Mouse (Mus musculus) embryonic facial prominence, embryonic 13.5 days (tissue): ENCODE data around the gene Acoxl. TPM values are rescaled to one million over a fixed set of nuclear protein-coding genes. Genes with fewer than 3 reads are reported as not detected.

Experiments used
- ATAC-seq: fragments of 200-750 bp; cut with Nextera tagmentation; 2 replicates; pipeline ENCODE4 v1.8.0; 2017; ENCODE audit warnings: low read depth; ENCODE audit not compliant: insufficient number of reproducible peaks, insufficient read depth, low FRiP score, low TSS enrichment
- H3K27ac ChIP-seq: fragments of 300-500 bp; sonication (generic); 2 replicates; pipeline ENCODE4 v1.5.1; 2015; ENCODE audit warnings: moderate library complexity, mild to moderate bottlenecking, inconsistent platforms
- H3K27me3 ChIP-seq: fragments of 300-500 bp; sonication (generic); 2 replicates; pipeline ENCODE4 v1.6.1; 2015; ENCODE audit warnings: mild to moderate bottlenecking, inconsistent platforms
- H3K36me3 ChIP-seq: fragments of 300-500 bp; sonication (generic); 2 replicates; pipeline ENCODE4 v1.6.1; 2015; ENCODE audit warnings: mild to moderate bottlenecking, inconsistent platforms
- H3K4me1 ChIP-seq: fragments of 300-500 bp; sonication (generic); 2 replicates; pipeline ENCODE4 v1.6.1; 2015; ENCODE audit warnings: inconsistent platforms
- H3K4me2 ChIP-seq: fragments of 300-500 bp; sonication (generic); 2 replicates; pipeline ENCODE4 v1.6.1; 2015; ENCODE audit warnings: moderate library complexity, mild to moderate bottlenecking, inconsistent platforms
- H3K4me3 ChIP-seq: fragments of 300-500 bp; sonication (generic); 2 replicates; pipeline ENCODE4 v1.5.1; 2015; ENCODE audit warnings: mild to moderate bottlenecking, inconsistent platforms
- H3K9ac ChIP-seq: fragments of 300-500 bp; sonication (generic); 2 replicates; pipeline ENCODE4 v1.6.1; 2015; ENCODE audit warnings: mild to moderate bottlenecking, inconsistent platforms
- H3K9me3 ChIP-seq: fragments of 300-500 bp; sonication (generic); 2 replicates; pipeline ENCODE4 v1.6.1; 2016; ENCODE audit warnings: inconsistent platforms
- WGBS: fragments of 180-500 bp; shearing (Covaris S2); methylation state at CpG from one replicate; pipeline ENCODE4 v1.1.7; 2015; ENCODE audit warnings: mixed read lengths; 5-methylcytosine and 5-hydroxymethylcytosine counted together
- polyA plus RNA-seq: library from polyadenylated mRNA; unstranded; fragments of >200 nt; fragmentation: Nextera tagmentation; extraction: Ambion mirVana; gene quantifications from 2 replicates; pipeline ENCODE4 v1.2.1, GENCODE M21; 2015

The Acoxl gene
- polyA plus RNA-seq, 1 experiment from 2014 or later, result not detected

- no peak overlapping the region for H3K4me3 ChIP-seq
- no peaks in the 10 kb centered on the region for H3K9me3 ChIP-seq
- peaks cover 55% of the 10 kb centered on the region for H3K36me3 ChIP-seq
- no peak overlapping the region for H3K9ac ChIP-seq
- ATAC-seq, result no peak
- H3K4me2 ChIP-seq, result no peak overlapping the region
- H3K27ac ChIP-seq, result no peak overlapping the region
- 79% methylated on average over 11 of the region's 11 CpGs for WGBS
- H3K4me1 ChIP-seq, result peaks cover 33% of the 10 kb centered on the region; the same call in 1 of the 2 replicates
- H3K27me3 ChIP-seq, result no peaks in the 10 kb centered on the region
These were observed 314.9 kb downstream of the Acoxl start for GRCm38 (mm10) chr2:128153551-128153910.

GRCm38 (mm10) chr2:128155412-128156066 lies 316.9 kb downstream of the Acoxl start:
- 92% methylated on average over 13 of the region's 13 CpGs for WGBS
- ATAC-seq, result no peak
- H3K36me3 ChIP-seq, result peaks cover 55% of the 10 kb centered on the region
- H3K9me3 ChIP-seq, result no peaks in the 10 kb centered on the region
- H3K27me3 ChIP-seq, result no peaks in the 10 kb centered on the region
- no peak overlapping the region for H3K9ac ChIP-seq
- H3K4me1 ChIP-seq, result peaks cover 44% of the 10 kb centered on the region; the same call in 1 of the 2 replicates
- H3K4me2 ChIP-seq, result no peak overlapping the region
- H3K27ac ChIP-seq, result no peak overlapping the region
- no peak overlapping the region for H3K4me3 ChIP-seq

DNA sequence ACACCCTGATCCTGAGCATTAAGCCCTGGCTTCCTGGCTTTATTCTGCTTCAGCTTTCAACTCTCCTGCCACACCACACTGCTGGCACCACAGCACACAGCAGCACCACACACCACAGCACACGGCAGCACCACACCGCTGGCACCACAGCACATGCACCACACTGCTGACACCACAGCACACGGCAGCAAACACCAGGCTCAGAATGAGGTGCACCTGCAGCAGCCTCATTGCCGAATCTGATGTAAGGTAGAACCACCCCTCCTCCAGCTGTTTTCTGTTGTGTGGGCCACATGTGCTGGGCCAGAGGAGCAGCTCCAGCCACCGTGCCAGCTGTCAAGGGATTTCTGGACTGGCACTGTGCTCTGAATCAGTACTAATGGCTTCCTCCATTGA lies 317.4 kb downstream of the Acoxl start:
- ATAC-seq, result no peak
- H3K4me3 ChIP-seq, result no peak overlapping the region
- H3K9me3 ChIP-seq, result no peaks in the 10 kb centered on the region
- no peak overlapping the region for H3K4me2 ChIP-seq
- peaks cover 51% of the 10 kb centered on the region for H3K36me3 ChIP-seq
- H3K27ac ChIP-seq, result no peak overlapping the region
- H3K27me3 ChIP-seq, result no peaks in the 10 kb centered on the region
- peaks cover 44% of the 10 kb centered on the region; the same call in 1 of the 2 replicates for H3K4me1 ChIP-seq
- WGBS, result 75% methylated on average over 5 of the region's 5 CpGs
- no peak overlapping the region for H3K9ac ChIP-seq

GRCm38 (mm10) chr2:128156557-128157412 lies 318.1 kb downstream of the Acoxl start:
- H3K9ac ChIP-seq, result no peak overlapping the region
- no peak for ATAC-seq
- peaks cover 39% of the 10 kb centered on the region; the same call in 1 of the 2 replicates for H3K4me1 ChIP-seq
- no peaks in the 10 kb centered on the region for H3K9me3 ChIP-seq
- H3K27me3 ChIP-seq, result no peaks in the 10 kb centered on the region
- H3K4me2 ChIP-seq, result no peak overlapping the region
- 82% methylated on average over 12 of the region's 12 CpGs for WGBS
- H3K27ac ChIP-seq, result no peak overlapping the region
- no peak overlapping the region for H3K4me3 ChIP-seq
- peaks cover 51% of the 10 kb centered on the region for H3K36me3 ChIP-seq

DNA sequence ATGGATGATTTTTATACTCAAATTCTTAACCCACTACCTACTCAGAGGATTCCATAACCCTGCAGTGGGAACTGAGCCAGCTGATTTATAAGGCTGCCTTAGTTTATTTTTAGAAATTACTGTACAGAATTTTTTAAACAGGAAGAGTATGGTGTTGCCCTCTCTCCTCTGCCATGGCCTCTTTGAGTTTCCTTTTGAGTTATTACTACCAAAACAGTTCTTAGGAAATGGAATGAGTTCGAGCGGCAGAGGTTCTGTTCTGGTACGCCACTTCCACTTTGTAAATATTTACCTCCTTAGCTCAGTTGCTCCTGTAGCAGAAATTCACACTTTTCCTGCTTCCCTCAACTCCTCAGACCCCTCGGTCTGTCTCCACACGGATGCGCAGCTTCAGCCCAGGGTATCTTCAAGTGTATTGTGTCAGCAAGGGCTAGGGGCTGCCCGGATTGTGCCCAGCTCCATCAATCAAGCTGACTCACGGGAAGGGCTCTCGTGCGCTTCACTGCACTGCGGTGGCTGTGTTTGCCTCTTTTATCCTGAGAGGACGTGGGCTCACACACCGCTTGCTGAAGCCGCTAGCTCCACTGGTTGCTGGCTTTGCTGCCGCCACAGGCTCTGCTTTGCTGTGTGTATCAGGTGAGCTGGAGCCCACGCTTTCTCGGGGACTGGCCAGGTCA lies 320.2 kb downstream of the Acoxl start:
- H3K4me1 ChIP-seq, result peaks cover 32% of the 10 kb centered on the region; the same call in 1 of the 2 replicates
- no peak for ATAC-seq
- no peak overlapping the region for H3K9ac ChIP-seq
- H3K4me2 ChIP-seq, result no peak overlapping the region
- H3K36me3 ChIP-seq, result peaks cover 44% of the 10 kb centered on the region
- H3K27me3 ChIP-seq, result no peaks in the 10 kb centered on the region
- H3K27ac ChIP-seq, result 0 out of 2 replicates have a peak overlapping the region, but pooled peaks have one; percentile 22
- 83% methylated on average over 17 of the region's 17 CpGs for WGBS
- H3K9me3 ChIP-seq, result no peaks in the 10 kb centered on the region
- H3K4me3 ChIP-seq, result no peak overlapping the region

DNA sequence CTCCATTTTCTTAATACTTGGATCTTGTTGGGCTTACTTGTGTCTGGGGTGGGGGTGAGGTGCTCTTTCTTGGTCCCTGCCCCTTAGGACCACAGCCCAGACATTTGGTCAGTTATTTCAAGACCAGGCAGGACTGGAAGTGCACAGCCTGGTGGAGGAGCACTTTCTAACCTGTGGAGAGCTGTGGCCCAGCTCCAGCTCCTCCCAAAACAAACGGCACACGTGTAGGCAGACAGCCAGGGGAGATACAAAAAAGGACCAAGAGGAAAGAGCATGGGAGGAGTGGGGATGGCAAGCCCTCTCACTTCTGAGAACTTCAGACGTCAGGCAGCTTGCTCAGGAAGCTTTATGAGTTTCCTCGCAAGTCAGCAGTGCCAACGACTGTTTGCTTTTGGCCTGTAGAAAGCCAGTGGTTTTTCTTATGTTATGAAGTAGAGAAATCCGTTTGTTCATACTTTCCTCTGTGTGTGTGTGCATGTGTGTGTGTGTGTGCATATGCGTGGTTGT lies 321.0 kb downstream of the Acoxl start:
- Histone ChIP-seq H3K9me3 (no peaks in the 10 kb centered on the region), H3K9ac (no peak overlapping the region), H3K36me3 (peaks cover 40% of the 10 kb centered on the region), H3K4me2 (no peak overlapping the region), H3K4me1 (peaks cover 32% of the 10 kb centered on the region; the same call in 1 of the 2 replicates), H3K27me3 (no peaks in the 10 kb centered on the region), H3K4me3 (no peak overlapping the region), H3K27ac (no peak overlapping the region)
- WGBS, result 78% methylated on average over 7 of the region's 7 CpGs
- no peak for ATAC-seq

DNA sequence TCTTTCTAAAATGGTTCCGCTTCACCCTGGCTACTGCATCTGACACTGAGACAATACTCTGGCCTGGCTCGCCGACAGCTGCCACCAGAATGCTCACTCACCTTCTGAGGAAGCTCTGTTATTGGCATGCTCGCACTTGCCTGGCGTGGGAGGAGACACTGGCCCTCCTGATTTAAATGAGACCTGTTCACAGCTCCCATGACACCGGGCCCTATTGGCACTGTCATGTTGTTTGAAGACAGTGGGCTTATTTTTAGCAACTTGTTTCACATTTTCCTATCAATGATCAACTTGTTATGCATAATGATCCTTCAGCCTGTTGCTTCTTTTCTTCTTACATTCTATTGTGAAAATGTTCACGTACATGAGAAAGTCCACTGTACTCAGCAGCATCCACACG lies 324.5 kb downstream of the Acoxl start:
- Histone ChIP-seq H3K27ac (no peak overlapping the region), H3K36me3 (peaks cover 28% of the 10 kb centered on the region), H3K9me3 (no peaks in the 10 kb centered on the region), H3K4me3 (no peak overlapping the region), H3K9ac (no peak overlapping the region), H3K4me1 (peaks cover 13% of the 10 kb centered on the region; the same call in 1 of the 2 replicates), H3K4me2 (no peak overlapping the region), H3K27me3 (no peaks in the 10 kb centered on the region)
- 81% methylated on average over 8 of the region's 8 CpGs for WGBS
- no peak for ATAC-seq

DNA sequence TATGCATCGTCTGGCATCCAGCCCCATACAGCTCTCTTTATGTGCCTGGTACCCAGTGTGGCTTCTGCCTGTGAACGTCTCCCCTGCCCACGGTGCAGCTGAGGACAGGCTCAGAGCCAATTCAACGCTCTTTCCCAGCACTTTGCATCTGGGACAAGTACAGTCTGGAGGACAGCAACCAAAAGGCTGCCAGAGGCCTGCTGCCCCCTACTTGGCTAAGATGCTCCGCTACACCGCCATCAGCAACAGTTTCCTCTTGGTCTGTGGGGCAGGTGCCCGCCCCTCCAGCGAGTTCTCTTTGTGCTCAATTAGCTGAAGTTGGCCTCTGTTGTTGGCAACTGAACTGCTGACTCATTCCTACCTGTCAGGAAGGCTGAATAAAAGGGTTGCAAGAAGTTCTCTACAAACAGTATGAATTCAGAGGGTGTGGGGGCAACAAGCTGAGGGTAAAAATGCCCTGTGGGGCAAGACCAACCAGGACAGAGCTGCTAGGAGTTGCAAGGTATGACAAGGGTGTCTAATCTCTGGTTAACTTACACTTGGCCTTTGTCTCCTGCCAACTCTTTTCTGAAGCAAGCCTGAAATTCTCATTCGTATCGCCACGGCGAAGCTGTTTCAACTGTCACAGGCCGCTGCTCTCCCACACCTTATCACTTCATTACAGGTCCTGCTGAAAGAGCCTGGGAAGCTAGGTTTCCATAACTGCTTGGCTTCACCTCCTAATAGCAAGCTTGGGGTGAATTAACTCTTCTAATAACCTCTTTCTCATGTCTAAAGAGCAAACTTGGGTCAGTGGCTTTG lies 328.1 kb downstream of the Acoxl start:
- Histone ChIP-seq H3K36me3 (peaks cover 3% of the 10 kb centered on the region; the same call in 1 of the 2 replicates), H3K4me2 (no peak overlapping the region), H3K9me3 (no peaks in the 10 kb centered on the region), H3K27ac (no peak overlapping the region), H3K4me3 (no peak overlapping the region), H3K9ac (no peak overlapping the region), H3K27me3 (no peaks in the 10 kb centered on the region), H3K4me1 (no peaks in the 10 kb centered on the region; the same call in 1 of the 2 replicates)
- no peak for ATAC-seq
- WGBS, result 70% methylated on average over 13 of the region's 13 CpGs

GRCm38 (mm10) chr2:128167930-128168329 lies 329.3 kb downstream of the Acoxl start:
- H3K4me1 ChIP-seq, result no peaks in the 10 kb centered on the region; the same call in 1 of the 2 replicates
- H3K36me3 ChIP-seq, result no peaks in the 10 kb centered on the region
- no peak for ATAC-seq
- no peaks in the 10 kb centered on the region for H3K9me3 ChIP-seq
- no peak overlapping the region for H3K9ac ChIP-seq
- H3K27ac ChIP-seq, result no peak overlapping the region
- H3K27me3 ChIP-seq, result no peaks in the 10 kb centered on the region
- 94% methylated on average over 12 of the region's 12 CpGs for WGBS
- no peak overlapping the region for H3K4me2 ChIP-seq
- H3K4me3 ChIP-seq, result no peak overlapping the region

GRCm38 (mm10) chr2:128169486-128169885 lies 330.8 kb downstream of the Acoxl start:
- H3K4me3 ChIP-seq, result no peak overlapping the region
- ATAC-seq, result no peak
- 80% methylated on average over 5 of the region's 5 CpGs for WGBS

GRCm38 (mm10) chr2:128169972-128170371 lies 331.3 kb downstream of the Acoxl start:
- H3K27ac ChIP-seq, result no peak overlapping the region
- H3K36me3 ChIP-seq, result no peaks in the 10 kb centered on the region
- ATAC-seq, result no peak
- 80% methylated on average over 11 of the region's 11 CpGs for WGBS
- no peaks in the 10 kb centered on the region for H3K27me3 ChIP-seq
- no peak overlapping the region for H3K4me3 ChIP-seq
- H3K4me2 ChIP-seq, result no peak overlapping the region
- H3K9ac ChIP-seq, result no peak overlapping the region
- no peaks in the 10 kb centered on the region; the same call in 1 of the 2 replicates for H3K4me1 ChIP-seq
- H3K9me3 ChIP-seq, result no peaks in the 10 kb centered on the region

More at GRCm38 (mm10) chr2:128169486-128169885, 330.8 kb downstream of the Acoxl start:
- H3K4me1 ChIP-seq, result no peaks in the 10 kb centered on the region; the same call in 1 of the 2 replicates
- H3K4me2 ChIP-seq, result no peak overlapping the region
- H3K9me3 ChIP-seq, result no peaks in the 10 kb centered on the region
- no peak overlapping the region for H3K9ac ChIP-seq
- no peaks in the 10 kb centered on the region for H3K27me3 ChIP-seq
- H3K36me3 ChIP-seq, result no peaks in the 10 kb centered on the region
- H3K27ac ChIP-seq, result no peak overlapping the region
